Mouse (Mus musculus) retina, postnatal 7 days (tissue): ENCODE results near the gene Gm20388.
A peak's percentile ranks its signal among the peaks of the same experiment; 100 is the strongest.

Source experiments
- DNase-seq: peaks from one replicate; pipeline ENCODE4 v3.0.0-alpha.2; 2012; ENCODE audit warnings: low read depth, low spot score

Gene Gm20388

DNA sequence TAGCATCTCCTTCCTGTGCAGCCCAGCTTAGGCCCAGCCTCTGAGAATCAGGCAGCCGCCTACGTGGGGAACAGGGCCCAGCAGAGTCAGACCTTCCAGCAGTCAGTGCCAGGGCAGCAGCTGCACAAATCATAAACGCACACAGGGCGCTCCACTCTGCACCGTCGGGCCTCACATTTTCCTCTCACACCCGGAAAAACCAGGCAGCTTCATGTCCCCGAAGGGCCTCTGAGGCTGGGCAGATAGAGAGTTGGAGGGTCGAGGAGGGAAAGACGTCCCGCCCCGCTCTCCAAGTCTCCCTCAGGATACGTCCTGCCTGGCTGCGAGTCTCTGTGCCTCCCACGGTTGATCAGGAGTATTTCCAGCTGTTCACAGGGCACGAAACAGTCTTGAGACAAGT is 2600.9 kb downstream of the Gm20388 start:
- no peak for DNase-seq

GRCm38 (mm10) chr8:122512392-122512791 is 2601.8 kb downstream of the Gm20388 start:
- no peak for DNase-seq

- DNase-seq = no peak
Measured at GRCm38 (mm10) chr8:122515699-122516098, 2605.1 kb downstream of the Gm20388 start.

DNA sequence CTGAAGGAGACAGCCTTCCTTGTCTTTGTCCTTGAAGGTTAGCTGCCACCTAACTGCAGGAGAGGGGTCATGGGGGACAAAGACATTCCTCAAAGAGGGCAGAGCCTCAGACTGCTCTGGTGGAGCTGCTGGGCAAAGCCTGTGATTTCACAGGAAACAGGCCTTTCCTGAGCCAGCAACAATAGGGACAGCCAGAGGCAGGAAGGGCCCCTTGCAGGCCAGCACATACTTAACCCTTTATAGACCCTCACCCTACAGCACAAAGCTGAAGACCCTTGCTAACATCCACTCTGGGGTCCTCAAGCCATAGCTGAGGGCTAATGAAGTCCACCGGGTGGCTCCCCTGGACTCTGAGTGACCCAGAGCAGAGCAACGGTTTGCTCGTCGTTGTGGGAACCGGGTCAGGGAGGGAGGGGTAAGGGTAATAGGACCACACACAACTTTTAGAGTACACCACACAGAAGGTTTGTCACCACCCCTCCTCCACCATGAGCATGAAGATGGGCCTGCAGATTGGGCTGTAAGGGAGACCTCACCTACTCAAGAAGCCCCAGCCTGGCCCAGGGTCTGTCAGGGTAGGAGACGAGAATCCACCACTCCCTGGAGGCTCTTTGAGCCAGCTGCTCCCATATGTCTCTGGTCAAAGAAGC is 2607.0 kb downstream of the Gm20388 start:
- DNase-seq = no peak

GRCm38 (mm10) chr8:122520611-122521010 is 2610.0 kb downstream of the Gm20388 start:
- no peak for DNase-seq

DNA sequence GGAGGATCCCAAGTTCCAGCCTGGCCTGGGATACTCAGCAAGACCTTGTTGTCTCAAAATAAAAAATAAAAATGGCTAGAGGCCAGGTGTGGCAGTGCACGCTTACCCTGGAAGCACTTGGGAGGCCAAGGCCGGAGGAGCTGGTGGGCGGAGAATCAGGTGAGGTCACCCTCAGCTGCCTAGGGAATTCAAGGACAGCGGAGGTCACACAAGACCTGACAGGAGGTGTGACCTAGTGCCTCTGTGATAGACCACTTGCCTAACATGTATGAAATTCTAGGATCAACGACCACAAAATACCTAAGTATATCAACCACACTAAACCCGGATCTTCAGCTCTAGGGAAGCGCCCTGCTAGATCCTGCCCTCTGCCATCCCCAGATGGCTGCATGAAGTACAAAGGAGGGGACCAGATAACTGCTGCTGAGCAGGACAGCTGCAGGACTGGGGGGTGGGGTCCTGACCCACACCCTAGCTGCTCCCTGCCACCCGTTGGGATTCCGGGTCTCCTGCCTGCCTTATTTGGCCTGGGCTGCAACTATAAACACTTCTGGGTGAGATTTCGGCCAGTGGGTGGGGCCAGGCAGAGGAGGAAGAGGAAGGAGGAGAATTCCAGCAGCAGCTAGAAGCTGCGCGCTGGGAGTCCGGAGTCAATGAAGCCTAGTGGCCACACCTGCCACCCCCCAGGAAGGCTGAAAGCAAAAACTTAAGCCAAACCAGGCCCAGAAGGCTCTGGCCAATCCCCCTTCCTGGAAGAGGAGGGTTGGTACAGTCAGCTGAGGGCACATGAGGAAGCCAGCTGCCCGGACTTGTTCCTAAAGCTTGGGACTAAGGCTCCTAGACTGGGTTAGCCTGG is 2612.4 kb downstream of the Gm20388 start:
- DNase-seq = no peak

DNA sequence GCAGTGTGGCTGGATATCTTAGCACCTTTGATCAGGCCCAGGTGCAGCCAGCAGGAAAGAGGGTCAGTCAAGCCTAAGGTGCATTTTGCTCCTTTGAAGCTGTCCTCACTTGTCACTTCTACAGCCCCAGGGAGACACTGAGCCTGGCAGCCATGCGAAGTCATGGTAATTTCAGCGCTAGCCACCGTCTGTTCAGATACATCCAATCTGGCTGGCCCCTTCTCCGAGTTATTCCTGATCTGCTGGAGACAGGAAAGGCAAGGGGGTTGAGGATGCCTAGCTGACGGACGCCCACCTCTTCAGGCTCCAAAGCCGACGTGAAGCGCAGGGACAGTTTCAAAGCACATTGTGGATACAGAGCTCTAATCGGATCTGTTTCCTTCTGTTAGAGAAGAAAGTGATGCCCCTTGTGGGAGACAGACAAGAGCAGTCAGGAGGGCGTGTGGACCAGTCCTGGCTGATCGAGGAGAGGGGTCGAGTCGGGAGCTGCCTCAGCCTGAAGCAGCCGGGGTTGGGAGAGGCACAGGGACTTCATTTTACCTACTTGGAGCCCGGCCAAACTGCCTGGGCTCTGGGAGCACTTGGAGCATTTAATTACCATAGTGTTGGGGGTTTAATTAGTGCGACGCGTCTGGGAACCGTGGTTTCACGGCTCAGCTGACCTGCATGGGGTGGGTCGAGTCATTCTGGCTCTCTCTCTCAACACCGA is 2613.2 kb downstream of the Gm20388 start:
- DNase-seq = peak; percentile 16

DNA sequence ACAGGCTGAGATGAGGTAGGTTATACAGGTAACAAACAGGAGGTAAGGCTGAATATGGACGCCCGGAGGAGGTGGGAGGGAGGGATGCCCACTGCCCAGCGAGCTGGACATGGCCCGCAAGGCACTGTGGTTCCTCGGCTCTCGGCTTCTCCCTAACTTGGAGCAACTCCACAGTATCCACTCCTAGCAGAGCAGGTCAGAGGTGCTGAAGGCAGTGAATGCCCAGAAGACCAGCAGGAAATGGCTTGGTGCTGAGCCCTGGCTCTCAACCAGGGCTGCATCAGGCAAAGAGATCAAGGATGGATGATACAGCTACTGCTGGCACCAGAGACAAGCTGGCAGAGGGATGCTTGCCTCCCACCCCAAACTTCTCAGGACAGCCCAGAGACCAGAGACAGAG is 2613.9 kb downstream of the Gm20388 start:
- DNase-seq = no peak

GRCm38 (mm10) chr8:122525004-122525403 is 2614.4 kb downstream of the Gm20388 start:
- DNase-seq = no peak

GRCm38 (mm10) chr8:122526084-122526483 is 2615.4 kb downstream of the Gm20388 start:
- DNase-seq = no peak

GRCm38 (mm10) chr8:122526526-122527170 is 2616.0 kb downstream of the Gm20388 start:
- DNase-seq = no peak

- DNase-seq = no peak
Measured at GRCm38 (mm10) chr8:122527937-122528336, 2617.3 kb downstream of the Gm20388 start.

DNA sequence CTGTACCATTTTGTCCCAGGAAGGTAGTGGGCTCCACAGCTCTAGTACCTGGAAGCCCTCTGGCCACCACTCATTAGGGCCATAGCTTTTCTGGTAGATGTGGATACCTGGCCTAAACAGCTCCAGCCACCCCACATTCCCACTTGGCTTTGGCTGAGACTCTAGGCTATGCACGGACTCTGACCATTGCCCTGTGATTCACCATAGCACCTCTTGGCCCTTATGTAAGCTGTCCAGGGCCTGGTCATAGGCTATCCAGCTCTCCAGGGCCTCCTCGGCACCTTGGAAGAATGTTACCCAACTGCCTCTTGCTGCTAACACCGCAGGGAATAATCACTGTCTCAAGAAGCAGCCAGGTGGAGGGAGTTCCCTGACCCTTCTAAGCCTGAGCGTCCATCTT is 2618.5 kb downstream of the Gm20388 start:
- DNase-seq = no peak

DNA sequence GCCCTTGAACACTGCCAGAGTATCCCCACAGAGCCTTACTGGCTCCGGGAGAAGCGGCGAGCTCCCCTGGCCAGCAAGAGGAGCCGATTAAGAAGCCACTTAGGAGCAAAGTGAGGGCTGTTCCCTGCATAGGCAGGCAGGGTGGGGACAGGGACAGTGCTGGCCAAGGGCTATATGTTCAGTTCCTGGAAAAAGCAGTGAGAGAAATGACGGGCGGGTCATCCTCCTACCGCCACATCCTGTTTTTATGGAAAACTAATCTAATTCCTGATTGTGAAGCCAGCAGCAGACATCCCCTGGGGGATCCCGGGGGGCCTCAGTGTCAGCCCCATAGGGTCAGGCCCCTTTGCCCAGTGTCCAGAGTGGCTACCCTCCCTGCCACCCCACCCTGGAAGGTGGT is 2620.7 kb downstream of the Gm20388 start:
- no peak for DNase-seq

GRCm38 (mm10) chr8:122537033-122537432 is 2626.4 kb downstream of the Gm20388 start:
- no peak for DNase-seq

- no peak for DNase-seq
Measured at GRCm38 (mm10) chr8:122537812-122538211, 2627.2 kb downstream of the Gm20388 start.

DNA sequence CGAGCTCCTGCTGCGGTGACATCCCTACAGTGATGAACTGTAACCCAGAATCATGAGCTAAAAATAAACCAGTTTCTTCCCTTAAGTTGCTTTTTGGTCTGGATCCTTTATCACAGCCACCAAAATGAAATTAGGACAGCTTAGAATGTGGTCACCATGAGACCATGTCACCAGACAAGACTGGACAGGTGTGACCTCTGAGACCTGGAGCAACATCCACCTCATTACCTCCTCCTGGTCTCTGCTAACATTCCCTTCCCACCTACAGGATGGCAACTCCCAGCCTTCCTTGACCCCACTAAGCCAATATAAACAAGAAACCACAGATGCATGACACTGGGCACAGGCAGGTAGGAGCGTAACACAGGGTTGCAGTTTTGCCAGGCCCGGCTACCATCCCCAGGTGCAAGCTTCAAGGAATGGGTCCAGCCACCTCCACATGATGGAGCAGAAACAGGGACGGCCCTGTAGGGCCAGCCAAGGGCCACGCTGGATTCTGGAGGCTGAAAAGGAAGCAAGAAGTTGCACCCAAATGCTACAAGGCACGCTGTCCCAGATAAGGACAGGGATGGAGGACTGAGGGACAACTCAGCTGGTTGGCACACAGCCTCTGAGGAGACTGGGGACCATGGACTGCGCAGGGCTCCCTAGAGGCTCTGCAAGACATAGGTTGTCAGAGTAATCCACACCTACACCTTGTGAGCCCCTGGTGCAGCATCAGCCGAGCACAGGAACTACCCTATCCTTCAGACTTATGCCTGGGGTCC is 2627.9 kb downstream of the Gm20388 start:
- no peak for DNase-seq

DNA sequence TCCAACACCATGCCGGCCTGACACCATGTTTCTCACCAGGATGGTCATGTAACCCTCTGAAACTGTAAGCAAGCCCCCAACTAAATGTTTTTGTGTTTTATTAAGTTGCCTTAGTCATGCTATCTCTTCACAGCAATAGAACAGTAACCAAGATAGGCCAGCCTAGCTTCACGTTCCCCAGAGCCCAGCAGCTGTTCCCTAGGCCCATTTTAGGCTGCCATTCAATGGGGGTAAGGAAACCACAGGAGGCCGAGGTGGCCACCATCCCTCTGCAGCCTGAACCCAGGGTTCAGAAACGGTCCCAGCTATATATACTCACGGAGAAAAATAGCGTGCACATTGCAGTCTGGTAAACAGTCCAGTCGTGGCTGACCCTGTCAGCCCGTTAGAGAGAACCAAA is 2633.5 kb downstream of the Gm20388 start:
- DNase-seq = no peak

DNA sequence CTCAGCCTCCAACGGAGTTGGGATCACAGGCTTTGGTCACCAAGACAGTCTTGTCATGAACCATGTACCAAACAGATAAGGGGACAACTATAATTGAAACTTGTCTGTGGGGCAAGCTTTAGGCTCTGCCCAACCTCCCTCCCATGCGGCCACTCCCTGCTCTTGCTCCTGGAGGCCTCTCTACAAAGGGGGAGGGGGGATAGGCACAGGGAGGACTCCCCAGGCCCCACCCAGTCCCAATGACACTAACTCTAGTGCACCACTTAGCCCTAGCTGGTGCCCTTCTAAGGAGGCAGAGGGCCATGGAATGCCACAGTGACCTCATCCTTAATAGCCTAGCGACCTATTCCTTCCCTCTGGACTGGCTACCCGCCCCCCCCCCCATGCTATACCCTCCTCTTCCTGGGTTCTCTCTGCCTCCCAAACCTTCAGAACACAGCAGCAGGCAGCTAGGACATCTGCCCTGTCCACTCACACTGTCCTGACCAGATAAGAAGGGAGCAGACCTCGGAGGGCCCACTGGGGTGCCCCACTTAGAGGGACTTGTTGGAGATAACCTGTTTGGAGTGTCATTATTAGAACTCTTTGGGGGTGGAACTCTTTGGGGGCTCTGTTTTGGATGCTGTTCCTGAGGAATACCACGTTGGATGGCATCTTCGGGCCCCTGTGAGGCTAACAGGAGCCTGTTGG is 2635.6 kb downstream of the Gm20388 start:
- no peak for DNase-seq

GRCm38 (mm10) chr8:122546811-122547453 is 2636.3 kb downstream of the Gm20388 start:
- no peak for DNase-seq
